Comparison of ENCODE assay signal across 8 mouse cellular contexts in the genomic region with DNA sequence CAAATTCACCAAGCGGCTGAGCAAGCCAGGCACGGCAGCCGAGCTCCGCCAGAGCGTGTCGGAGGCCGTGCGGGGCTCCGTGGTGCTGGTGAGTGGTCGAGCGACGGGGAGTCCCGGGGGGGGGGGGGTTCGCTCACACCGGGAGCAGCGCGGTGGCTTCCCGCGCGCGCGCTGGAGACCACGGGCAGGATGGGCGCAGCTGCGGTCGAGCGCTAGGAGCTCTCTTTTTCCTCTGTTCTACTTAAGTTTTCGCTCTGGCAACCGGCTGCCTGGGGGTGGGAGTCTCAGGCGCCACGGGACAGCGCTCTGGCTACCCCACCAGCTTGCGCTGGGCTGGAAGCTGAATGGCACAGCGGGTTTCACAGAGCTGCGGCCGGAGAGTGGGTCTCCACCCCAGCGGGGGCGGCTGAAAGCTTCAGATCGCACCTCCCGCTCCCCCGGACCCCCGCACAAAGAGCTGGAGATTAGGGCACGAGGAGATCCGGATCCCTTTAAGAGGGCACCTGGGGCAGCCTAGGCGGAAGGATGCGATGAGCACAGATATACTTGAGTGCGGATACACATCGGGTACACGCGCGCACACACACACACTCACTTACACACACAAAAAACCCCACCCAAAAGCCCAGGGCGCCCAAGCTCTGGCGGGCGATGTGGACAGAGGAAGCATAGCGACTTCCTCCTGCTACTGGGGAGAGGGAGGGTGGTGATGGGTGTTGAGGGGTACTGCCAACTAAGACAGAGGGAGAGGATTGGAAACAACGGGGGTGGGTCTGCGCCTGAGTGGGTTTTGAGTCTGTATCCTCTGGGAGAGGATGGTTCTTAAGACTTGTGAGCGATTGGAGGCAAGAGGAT. TPM values are rescaled to one million over a fixed set of nuclear protein-coding genes. Genes with fewer than 3 reads are reported as not detected.
DNase-seq lines count a peak whose midpoint lies in the region; ATAC-seq and TF ChIP-seq lines count a peak whose summit lies in the region.

No protein-coding gene starts in this region.

- H3K36me3 ChIP-seq in erythroblast, embryonic 14.5 days (ENCODE audit: control insufficient read depth): no peaks in the 10 kb centered on the region
- no peaks in the 10 kb centered on the region for H3K36me3 ChIP-seq in forebrain, embryonic 11.5 days (ENCODE audit: control insufficient read depth, insufficient read depth, low read length)
- H3K36me3 ChIP-seq in hindbrain, embryonic 12.5 days: no peaks in the 10 kb centered on the region
- no peaks in the 10 kb centered on the region for H3K36me3 ChIP-seq in limb, embryonic 11.5 days (ENCODE audit: control insufficient read depth, insufficient read depth, low read length)
- H3K36me3 ChIP-seq in midbrain, embryonic 10.5 days: no peaks in the 10 kb centered on the region

- H3K9ac ChIP-seq in forebrain, embryonic 11.5 days (ENCODE audit: low read length): peak overlapping the region; percentile 70
- H3K9ac ChIP-seq in hindbrain, embryonic 12.5 days: peak overlapping the region; percentile 65
- H3K9ac ChIP-seq in limb, embryonic 11.5 days (ENCODE audit: low read length): peak overlapping the region; percentile 59

- H3K4me1 ChIP-seq in erythroblast, embryonic 14.5 days (ENCODE audit: control insufficient read depth): no peaks in the 10 kb centered on the region
- H3K4me1 ChIP-seq in bone marrow macrophage, adult 2 months (ENCODE audit: control insufficient read depth, insufficient read depth, low read length): peaks cover 20% of the 10 kb centered on the region
- H3K4me1 ChIP-seq in forebrain, embryonic 11.5 days (replicated peaks; ENCODE audit: control insufficient read depth, insufficient read depth, low read length): no peaks in the 10 kb centered on the region
- no peaks in the 10 kb centered on the region for H3K4me1 ChIP-seq in hindbrain, embryonic 12.5 days
- H3K4me1 ChIP-seq in limb, embryonic 11.5 days (ENCODE audit: control insufficient read depth, insufficient read depth, low read length): no peaks in the 10 kb centered on the region
- H3K4me1 ChIP-seq in midbrain, embryonic 10.5 days: peaks cover 10% of the 10 kb centered on the region

- 16% methylated on average over 37 of the region's 58 CpGs for WGBS in forebrain, embryonic 11.5 days
- 25% methylated on average over 42 of the region's 58 CpGs for WGBS in hindbrain, embryonic 12.5 days
- 10% methylated on average over 30 of the region's 58 CpGs for WGBS in limb, embryonic 11.5 days
- WGBS in midbrain, embryonic 10.5 days: 12% methylated on average over 50 of the region's 58 CpGs

- no peak for TF ChIP-seq POLR2A in bone marrow macrophage, adult 2 months (IDR thresholded peaks at IDR 0.05; ENCODE audit: borderline replicate concordance, low read depth, low read length)

- peak overlapping the region; percentile 59 for H3K27ac ChIP-seq in bone marrow macrophage, adult 2 months (ENCODE audit: insufficient read depth, low read depth, low read length)
- H3K27ac ChIP-seq in forebrain, embryonic 11.5 days (ENCODE audit: low read depth, low read length): peak overlapping the region; percentile 53
- H3K27ac ChIP-seq in hindbrain, embryonic 12.5 days: peak overlapping the region; percentile 88
- no peak overlapping the region for H3K27ac ChIP-seq in limb, embryonic 11.5 days (replicated peaks; ENCODE audit: low read depth, low read length)
- peak overlapping the region; percentile 90 for H3K27ac ChIP-seq in midbrain, embryonic 10.5 days (replicated peaks)

- H3K9me3 ChIP-seq in erythroblast, embryonic 14.5 days (ENCODE audit: control insufficient read depth, low read length): no peaks in the 10 kb centered on the region
- H3K9me3 ChIP-seq in forebrain, embryonic 11.5 days (ENCODE audit: control insufficient read depth, low read length): no peaks in the 10 kb centered on the region
- H3K9me3 ChIP-seq in hindbrain, embryonic 12.5 days (replicated peaks): no peaks in the 10 kb centered on the region
- H3K9me3 ChIP-seq in limb, embryonic 11.5 days (ENCODE audit: control insufficient read depth, low read length): no peaks in the 10 kb centered on the region
- H3K9me3 ChIP-seq in midbrain, embryonic 10.5 days (replicated peaks): 0 out of 2 replicates have a peak, but pooled peaks cover 5% of the 10 kb centered on the region

- TF ChIP-seq CTCF in bone marrow macrophage, adult 2 months (IDR thresholded peaks at IDR 0.05; ENCODE audit: low read depth, low read length): no peak

- no peak for ATAC-seq in erythroblast, adult 5-6 weeks (replicated peaks; ENCODE audit: low FRiP score, poor library complexity, severe bottlenecking)
- peak; percentile 51 for ATAC-seq in forebrain, embryonic 11.5 days (replicated peaks; ENCODE audit: low FRiP score)
- peak; percentile 76 for ATAC-seq in hindbrain, embryonic 12.5 days (ENCODE audit: low FRiP score)
- ATAC-seq in limb, embryonic 11.5 days (ENCODE audit: insufficient number of reproducible peaks, low FRiP score, low TSS enrichment, low read depth): peak; percentile 55; the same call in 1 of the 2 replicates

- DNase-seq in forebrain, embryonic 11.5 days (ENCODE audit: low spot score): peak; percentile 63
- DNase-seq in limb, embryonic 11.5 days (ENCODE audit: low spot score): peak; percentile 38
- peak; percentile 42 for DNase-seq in midbrain, embryonic 10.5 days (ENCODE audit: low spot score)
- peak; percentile 51 to 58 for DNase-seq in spleen, adult 18-20 months

- peaks cover 22% of the 10 kb centered on the region for H3K27me3 ChIP-seq in erythroblast, embryonic 14.5 days (ENCODE audit: control insufficient read depth)
- H3K27me3 ChIP-seq in forebrain, embryonic 11.5 days (ENCODE audit: control insufficient read depth, insufficient read depth, low read length): no peaks in the 10 kb centered on the region
- no peaks in the 10 kb centered on the region for H3K27me3 ChIP-seq in hindbrain, embryonic 12.5 days
- H3K27me3 ChIP-seq in limb, embryonic 11.5 days (ENCODE audit: control insufficient read depth, insufficient read depth, low read length): no peaks in the 10 kb centered on the region
- H3K27me3 ChIP-seq in midbrain, embryonic 10.5 days (ENCODE audit: low read depth, poor library complexity, severe bottlenecking): no peaks in the 10 kb centered on the region

- H3K4me3 ChIP-seq in erythroblast, embryonic 14.5 days (replicated peaks): peak overlapping the region; percentile 35
- H3K4me3 ChIP-seq in bone marrow macrophage, adult 2 months (ENCODE audit: insufficient read depth, low read length): peak overlapping the region; percentile 83
- H3K4me3 ChIP-seq in forebrain, embryonic 11.5 days (ENCODE audit: low read depth, low read length): peak overlapping the region; percentile 56
- peak overlapping the region; percentile 56 for H3K4me3 ChIP-seq in hindbrain, embryonic 12.5 days
- peak overlapping the region; percentile 51 for H3K4me3 ChIP-seq in limb, embryonic 11.5 days (ENCODE audit: low read depth, low read length)
- peak overlapping the region; percentile 67 for H3K4me3 ChIP-seq in midbrain, embryonic 10.5 days

- peak overlapping the region; percentile 48 for H3K4me2 ChIP-seq in forebrain, embryonic 11.5 days (ENCODE audit: low read depth, low read length, severe bottlenecking)
- peak overlapping the region; percentile 51 for H3K4me2 ChIP-seq in hindbrain, embryonic 12.5 days (replicated peaks)
- peak overlapping the region; percentile 54 for H3K4me2 ChIP-seq in limb, embryonic 11.5 days (ENCODE audit: low read depth, severe bottlenecking)

RNA-seq across cellular contexts. Expression of a gene that starts 0.5 kb away (rescaled TPM):
- not detected in 2 replicates for polyA plus RNA-seq in erythroblast, embryonic 14.5 days (2012)
- total RNA-seq in erythroblast, adult 5-6 weeks (2015; ENCODE audit: low replicate concordance): 38.0 and 41.0 TPM in 2 replicates
- total RNA-seq in erythroblast, adult 5-6 weeks (2017; ENCODE audit: low replicate concordance): 24.5 and 28.1 TPM in 2 replicates
- 56.9 and 64.1 TPM in 2 replicates for polyA plus RNA-seq in bone marrow macrophage, adult 2 months (2012; ENCODE audit: insufficient read depth, insufficient read length, missing spikeins)
- polyA plus RNA-seq in forebrain, embryonic 11.5 days (2014; fragmentation: Nextera tagmentation; extraction: Ambion mirVana): 27.9 and 29.3 TPM in 2 replicates
- polyA plus RNA-seq in hindbrain, embryonic 12.5 days (2016; fragmentation: Nextera tagmentation; extraction: Ambion mirVana): 23.5 and 23.6 TPM in 2 replicates
- polyA plus RNA-seq in limb, embryonic 11.5 days (2014; fragmentation: Nextera tagmentation; extraction: Ambion mirVana): 18.6 and 18.9 TPM in 2 replicates
- polyA plus RNA-seq in midbrain, embryonic 10.5 days (2016; fragmentation: Nextera tagmentation; extraction: Ambion mirVana): 17.9 and 18.1 TPM in 2 replicates

Comparison
In these comparisons a context has a peak if more than half of its experiments do, and no peak if none do; other contexts are left out.
1. RNA of a gene that starts 0.5 kb away (polyA plus RNA-seq): 56.9 to 64.1 TPM in bone marrow macrophage, adult 2 months, 27.9 to 29.3 TPM in forebrain, embryonic 11.5 days, 23.5 to 23.6 TPM in hindbrain, embryonic 12.5 days, 18.6 to 18.9 TPM in limb, embryonic 11.5 days and 17.9 to 18.1 TPM in midbrain, embryonic 10.5 days; not detected in erythroblast, embryonic 14.5 days; every median in the first group is over 10 times any median in the second.
2. Peak in every context shown above with its lines, with median percentiles within 50 percentile points of each other: H3K4me3 ChIP-seq, DNase-seq, H3K4me2 ChIP-seq and H3K9ac ChIP-seq.